Mouse (Mus musculus) ES-E14 (cell line): ENCODE data around the gene Tchh. TPM values are rescaled to one million over a fixed set of nuclear protein-coding genes. Genes with fewer than 3 reads are reported as not detected.

Experiments
- DNase-seq: peaks from one replicate; pipeline ENCODE4 v3.0.0-alpha.2; 2013; ENCODE audit warnings: low read depth, low spot score
- H3K27ac ChIP-seq: 2 replicates; pipeline ENCODE4 v1.5.1; 2012; ENCODE audit warnings: low read depth, mild to moderate bottlenecking, low read length, moderate library complexity, mixed read lengths; ENCODE audit not compliant: poor library complexity, insufficient read depth, severe bottlenecking
- H3K36me3 ChIP-seq: 2 replicates; pipeline ENCODE4 v1.6.1; 2012; ENCODE audit warnings: mild to moderate bottlenecking, low read length, moderate library complexity, mixed read lengths; ENCODE audit not compliant: control insufficient read depth, poor library complexity, insufficient read depth, severe bottlenecking
- H3K4me1 ChIP-seq, 2 experiments: fragments of 150-350 bp in 1 of 2; sonication (generic) in 1 of 2; 2 replicates each; pipeline ENCODE4 v1.6.1; 2012; ENCODE audit warnings: low read length in 2 of 2, mild to moderate bottlenecking in 1 of 2, mixed read lengths in 1 of 2; ENCODE audit not compliant: control insufficient read depth in 2 of 2, insufficient read depth in 2 of 2, poor library complexity in 1 of 2
- H3K4me3 ChIP-seq, 2 experiments: fragments of 150-350 bp in 1 of 2; sonication (generic) in 1 of 2; 2 replicates each; pipeline ENCODE4 v1.5.1; 2012; ENCODE audit warnings: low read length in 2 of 2, low read depth in 1 of 2, mild to moderate bottlenecking in 1 of 2, mixed read lengths in 1 of 2; ENCODE audit not compliant: insufficient read depth in 1 of 2, poor library complexity in 1 of 2, severe bottlenecking in 1 of 2
- H3K9ac ChIP-seq: 2 replicates; pipeline ENCODE4 v1.6.1; 2012; ENCODE audit warnings: low read depth, mild to moderate bottlenecking, low read length, mixed read lengths; ENCODE audit not compliant: poor library complexity, insufficient read depth, severe bottlenecking
- H3K9me3 ChIP-seq: fragments of 150-350 bp; sonication (generic); 2 replicates; pipeline ENCODE4 v1.6.1; 2012; ENCODE audit warnings: low read depth, mild to moderate bottlenecking, low read length; ENCODE audit not compliant: control insufficient read depth, insufficient read depth
- CHD2 ChIP-seq: IDR thresholded peaks from 2 replicates; pipeline ENCODE4 v1.6.1; 2014; ENCODE audit warnings: mild to moderate bottlenecking, low read depth, low read length, inconsistent platforms
- HCFC1 ChIP-seq: IDR thresholded peaks from 2 replicates; pipeline ENCODE4 v1.6.1; 2012; ENCODE audit warnings: low read length, inconsistent platforms, borderline replicate concordance; ENCODE audit not compliant: insufficient read depth
- MAFK ChIP-seq: IDR thresholded peaks from 2 replicates; pipeline ENCODE4 v1.6.1; 2014; ENCODE audit warnings: mild to moderate bottlenecking, low read depth, low read length, inconsistent platforms; ENCODE audit not compliant: insufficient read depth
- ZC3H11A ChIP-seq: IDR thresholded peaks from 2 replicates; pipeline ENCODE4 v1.6.1; 2012; ENCODE audit warnings: low read depth, mild to moderate bottlenecking, inconsistent platforms, low read length, borderline replicate concordance
- ZNF384 ChIP-seq: IDR thresholded peaks from 2 replicates; pipeline ENCODE4 v1.6.1; 2012; ENCODE audit warnings: low read depth, low read length, inconsistent platforms
- in situ Hi-C, 2 experiments: fragments of 600-800 bp; cut with MboI; formaldehyde crosslinking; loops; one replicate each; pipeline ENCODE4 v1.15.1; 2025; ENCODE audit warnings: low sequenced_read_pairs in 2 of 2, inconsistent platforms in 1 of 2; ENCODE audit not compliant: unreplicated experiment in 2 of 2
- total RNA-seq: library from RNA; depleted of rRNA; stranded (reverse); fragments of 300-350 nt; gene quantifications from 2 replicates; pipeline ENCODE4 v1.2.3, GENCODE M21; 2012; rRNA removed

Tchh gene
- total RNA-seq, result 0.58 and 1.3 TPM in 2 replicates

- H3K4me1 ChIP-seq, result peaks cover 0 to 3% of the 10 kb centered on the region in 2 experiments; a peak in 1 of 4 replicates
- no peak within 1 kb of the TSS for H3K9ac ChIP-seq
- no peaks in the 10 kb centered on the region for H3K9me3 ChIP-seq
- no peaks in the 10 kb centered on the region for H3K36me3 ChIP-seq
- no peak within 1 kb of the TSS for H3K27ac ChIP-seq
- DNase-seq, result no peak
- no peak for TF ChIP-seq HCFC1
- in situ Hi-C loops, result no loop called here
- H3K4me3 ChIP-seq, result no peak within 1 kb of the TSS
Measured at GRCm38 (mm10) chr3:93442030-93442429, at the start of gene Tchh. Tchh (plus strand) TSS chr3:93442330.

DNA sequence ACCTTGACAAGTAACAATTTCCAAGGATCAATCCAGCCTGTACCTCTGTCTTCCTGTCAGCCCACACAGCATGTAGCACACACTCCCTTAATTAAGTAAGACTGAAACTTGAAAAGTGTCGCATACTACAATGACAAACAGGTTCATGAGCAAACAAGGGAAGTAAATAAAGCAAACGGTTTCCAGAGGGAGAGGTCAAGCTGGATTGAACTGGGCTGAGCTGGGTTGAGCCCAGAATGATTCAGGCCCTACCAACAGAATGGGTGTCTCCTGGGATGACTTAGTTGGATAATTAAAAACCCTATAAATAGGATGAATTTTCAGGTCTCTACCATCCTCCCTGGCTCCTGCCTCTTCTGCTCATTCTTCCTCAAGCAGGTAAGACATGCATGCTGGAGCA is 48.8 kb upstream of the Tchh start, which contains the start of gene Rptn:
Gene Rptn, plus strand, starts transcription at position 334 of the 400 bp plus-strand sequence.
- in situ Hi-C loops, result no loop called here
- DNase-seq, result no peak
- Histone ChIP-seq H3K36me3 (no peaks in the 10 kb centered on the region), H3K4me1 (no peaks in the 10 kb centered on the region), H3K9ac (no peak within 1 kb of the TSS), H3K9me3 (no peaks in the 10 kb centered on the region), H3K27ac (no peak within 1 kb of the TSS), H3K4me3 (no peak within 1 kb of the TSS)
- no peak for TF ChIP-seq ZC3H11A
- TF ChIP-seq ZNF384, result no peak
- no peak for TF ChIP-seq HCFC1
- no peak for TF ChIP-seq MAFK

- DNase-seq, result no peak
- TF ChIP-seq MAFK, result no peak
- TF ChIP-seq HCFC1, result no peak
- H3K4me3 ChIP-seq, result no peak overlapping the region
- H3K9ac ChIP-seq, result no peak overlapping the region
- no peak overlapping the region for H3K27ac ChIP-seq
- in situ Hi-C loops, result no loop called here
- H3K36me3 ChIP-seq, result no peaks in the 10 kb centered on the region
- H3K4me1 ChIP-seq, result no peaks in the 10 kb centered on the region
- H3K9me3 ChIP-seq, result no peaks in the 10 kb centered on the region
Measured at GRCm38 (mm10) chr3:93403936-93404335, 38.2 kb upstream of the Tchh start.

DNA sequence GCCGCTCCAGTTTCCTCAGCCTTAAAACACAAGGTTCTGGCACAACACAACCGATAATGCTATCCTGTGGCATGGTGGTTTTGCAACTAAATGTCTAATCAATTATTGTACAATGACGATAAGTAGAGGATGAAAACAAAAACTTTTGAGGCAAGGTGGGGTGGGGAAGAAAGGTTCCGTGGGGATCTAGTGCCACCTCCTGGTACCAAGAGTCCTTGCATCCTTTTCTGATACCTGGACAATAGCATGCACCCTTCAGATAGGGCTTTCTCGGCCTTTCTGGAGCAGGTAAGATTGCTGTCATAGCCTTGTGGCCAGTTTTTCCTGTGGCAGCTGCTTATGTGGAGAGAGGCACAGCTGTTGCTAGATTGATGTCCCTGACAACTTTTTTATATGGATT is 35.1 kb upstream of the Tchh start:
- TF ChIP-seq MAFK, result no peak
- peak; percentile 65; the same call in 1 of the 2 replicates for TF ChIP-seq ZC3H11A
- TF ChIP-seq HCFC1, result no peak
- in situ Hi-C loops, result loop anchor here in 1 of 2 experiments (5.0 kb wide), 1 partner anchor 45 kb away; no protein-coding TSS in a partner anchor
- H3K4me1 ChIP-seq, result no peaks in the 10 kb centered on the region
- no peaks in the 10 kb centered on the region for H3K9me3 ChIP-seq
- no peak overlapping the region for H3K9ac ChIP-seq
- H3K36me3 ChIP-seq, result no peaks in the 10 kb centered on the region
- no peak for DNase-seq
- H3K27ac ChIP-seq, result no peak overlapping the region
- no peak overlapping the region for H3K4me3 ChIP-seq

- no peaks in the 10 kb centered on the region for H3K36me3 ChIP-seq
- H3K4me1 ChIP-seq, result peaks cover 0 to 2% of the 10 kb centered on the region in 2 experiments; a peak in 1 of 4 replicates
- H3K27ac ChIP-seq, result 0 out of 2 replicates have a peak overlapping the region, but pooled peaks have one; percentile 7
- TF ChIP-seq ZC3H11A (no peak), CHD2 (no peak)
- H3K4me3 ChIP-seq, result no peak overlapping the region
- H3K9me3 ChIP-seq, result 0 out of 2 replicates have a peak, but pooled peaks cover 2% of the 10 kb centered on the region
- in situ Hi-C loops, result no loop called here
- no peak overlapping the region for H3K9ac ChIP-seq
- no peak for DNase-seq
Measured at GRCm38 (mm10) chr3:93411905-93412304, 30.2 kb upstream of the Tchh start.
